Mouse (Mus musculus) ovary, postnatal 10 days (tissue): ENCODE results near the gene Cwc15.

Experiments
- DNase-seq: peaks from one replicate; pipeline ENCODE4 v3.0.0; 2022; ENCODE audit warnings: low spot score

The Cwc15 gene

GRCm38 (mm10) chr9:14548366-14548761 lies 47.9 kb downstream of the Cwc15 start:
- no peak for DNase-seq

GRCm38 (mm10) chr9:14558332-14558731 lies 57.9 kb downstream of the Cwc15 start:
- no peak for DNase-seq

- no peak for DNase-seq
These were observed 59.0 kb downstream of the Cwc15 start for GRCm38 (mm10) chr9:14559430-14559829.

- no peak for DNase-seq
These were observed 59.6 kb downstream of the Cwc15 start for GRCm38 (mm10) chr9:14559996-14560395.
